Mouse (Mus musculus) brain, embryonic 18.5 days (tissue): ENCODE measurements around the gene Nlgn2.

Source experiments
- DNase-seq: peaks from one replicate; pipeline ENCODE4 v3.0.0-alpha.2; 2012; ENCODE audit warnings: low read depth, low spot score

Nlgn2 gene

DNA sequence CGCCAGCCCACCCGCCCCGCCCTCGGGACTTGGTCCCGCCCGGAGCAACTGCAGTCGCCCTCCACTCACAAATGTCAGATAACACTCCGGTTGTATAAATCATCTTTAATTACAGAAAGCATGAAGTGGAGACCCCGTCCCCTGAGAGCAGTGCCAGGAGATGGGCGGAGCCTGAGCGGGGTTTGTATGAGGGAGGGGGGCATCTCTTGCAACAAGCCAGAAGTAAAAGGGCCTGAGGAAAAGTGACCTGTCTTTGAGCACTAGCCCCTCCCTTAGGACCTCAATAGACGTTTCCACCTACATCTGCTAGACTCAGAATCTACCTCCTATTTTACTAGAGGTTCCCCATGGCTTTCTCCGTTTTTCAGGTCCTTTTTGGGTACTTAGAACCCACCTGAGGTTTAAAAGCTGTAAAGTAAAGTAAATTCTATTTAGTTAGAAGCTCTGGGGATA, 41.6 kb downstream of the Nlgn2 start:
- DNase-seq: no peak

DNA sequence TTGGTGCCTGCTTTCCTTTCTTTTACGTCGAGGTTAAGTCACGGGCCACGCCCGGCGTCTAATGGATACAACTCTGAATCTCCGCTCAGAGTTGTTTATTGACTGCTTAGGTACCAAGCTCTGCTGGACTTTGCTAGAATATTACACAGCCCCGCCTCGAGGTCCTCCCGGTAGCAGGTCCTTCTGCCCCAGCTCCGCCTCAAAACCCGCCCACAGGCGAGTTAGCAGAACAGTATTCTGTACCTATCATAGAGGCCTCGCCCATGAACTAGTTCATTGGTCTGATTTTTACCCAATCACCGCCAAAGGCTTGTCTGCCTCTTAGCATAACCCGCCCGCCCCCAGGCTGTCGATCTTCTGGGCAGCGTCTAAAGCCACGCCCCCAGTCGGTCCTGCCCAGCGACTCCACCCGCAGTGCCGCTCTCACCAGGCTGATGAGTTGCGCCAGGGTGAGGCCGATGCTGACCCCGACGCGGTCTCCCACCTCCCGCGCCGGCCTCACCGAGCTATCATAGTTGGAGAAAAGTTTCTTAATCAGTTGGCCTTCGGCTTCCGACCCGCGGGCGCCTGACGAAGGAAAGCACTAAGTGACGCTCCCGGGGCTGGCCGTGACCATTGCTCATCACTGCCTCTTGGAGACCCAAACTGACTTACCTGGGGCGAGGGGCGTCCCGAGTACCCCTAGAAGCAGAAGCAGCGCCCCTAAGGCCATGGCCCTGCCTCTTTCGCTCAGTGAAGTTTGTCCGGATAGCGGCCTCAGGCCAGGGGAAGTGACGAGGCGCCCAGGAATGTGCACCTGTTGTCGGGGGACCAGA, 42.2 kb downstream of the Nlgn2 start, which contains the start of gene Chrnb1:
Gene Chrnb1 (minus strand): TSS at position 776 of the 815 bp plus-strand sequence.
- DNase-seq: peak; percentile 82

DNA sequence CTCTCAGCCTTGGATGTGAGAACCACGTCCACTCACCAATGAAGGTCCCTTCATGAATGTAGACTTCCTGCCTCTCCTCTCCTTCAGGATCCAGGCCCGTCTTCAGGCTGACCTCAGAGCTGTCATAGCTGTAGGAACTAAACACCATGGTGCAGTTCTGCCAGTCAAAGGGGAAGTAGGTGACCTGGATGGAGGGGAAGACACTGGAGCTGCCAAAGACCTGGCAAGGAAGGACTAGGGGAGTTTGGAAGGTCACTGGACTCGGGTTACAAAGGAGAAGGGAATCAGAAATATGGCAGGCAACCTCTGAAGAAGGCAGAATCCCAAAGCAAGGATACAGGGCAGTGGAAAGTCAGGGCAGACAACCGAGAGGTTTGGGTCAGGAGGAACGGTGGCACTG, 44.2 kb downstream of the Nlgn2 start:
- DNase-seq: no peak

DNA sequence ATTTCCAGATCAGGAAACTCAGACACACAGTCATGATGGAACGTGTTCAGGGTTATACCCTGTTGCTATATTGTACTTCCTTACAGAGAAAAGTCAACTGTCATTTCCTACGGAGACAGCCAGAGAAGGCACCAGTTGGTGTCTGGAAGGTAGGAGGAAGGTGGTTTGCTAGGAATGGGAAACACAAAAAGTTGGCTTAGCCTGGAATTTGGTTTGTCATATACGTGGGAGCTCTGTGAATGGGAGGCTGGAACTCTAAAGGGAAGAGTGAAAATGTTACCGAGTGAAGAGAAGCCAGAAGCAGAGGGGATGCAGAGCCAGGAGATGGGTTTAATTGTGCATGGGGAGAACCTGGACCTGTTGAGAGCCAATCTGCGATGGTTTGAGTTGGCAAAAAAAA, 46.2 kb downstream of the Nlgn2 start:
- no peak for DNase-seq

DNA sequence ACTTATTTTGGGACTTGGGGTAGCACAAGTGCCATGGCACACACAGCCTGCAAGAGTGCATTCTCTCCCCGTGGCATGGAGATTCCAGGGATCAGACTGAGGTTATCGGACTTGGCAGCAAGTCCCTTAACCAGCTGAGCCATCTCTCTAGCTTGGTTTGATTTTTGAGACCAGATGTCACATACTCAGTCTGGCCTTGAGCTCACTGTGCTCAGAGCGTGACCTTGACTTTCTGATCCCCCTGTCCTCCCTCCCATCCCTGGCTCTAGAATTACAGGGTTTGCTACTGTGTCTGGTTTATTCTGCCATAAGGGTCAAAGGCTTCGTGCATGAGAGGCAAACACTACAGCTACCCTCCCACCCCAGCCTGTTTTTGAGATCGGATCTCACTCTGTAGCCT, 48.2 kb downstream of the Nlgn2 start:
- DNase-seq: no peak

DNA sequence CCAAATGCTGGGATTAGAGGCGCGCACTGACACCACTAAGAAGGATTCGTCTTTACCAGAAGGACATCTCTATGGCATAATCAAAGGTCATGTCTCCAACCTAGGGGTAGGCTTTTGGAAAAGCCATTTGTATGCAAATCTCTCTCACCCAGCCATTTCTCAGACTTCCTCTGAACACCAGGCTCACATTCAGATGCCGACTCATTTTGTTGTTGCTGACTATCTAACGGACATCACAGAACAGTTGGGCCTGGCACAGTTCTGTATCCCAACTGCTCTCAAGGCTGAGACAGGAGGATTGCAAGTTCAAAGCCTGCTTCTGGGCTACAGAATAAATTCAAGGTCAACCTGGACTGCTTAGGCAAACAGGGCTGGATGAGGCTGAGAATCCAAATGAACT, 50.3 kb downstream of the Nlgn2 start:
- DNase-seq: no peak

DNA sequence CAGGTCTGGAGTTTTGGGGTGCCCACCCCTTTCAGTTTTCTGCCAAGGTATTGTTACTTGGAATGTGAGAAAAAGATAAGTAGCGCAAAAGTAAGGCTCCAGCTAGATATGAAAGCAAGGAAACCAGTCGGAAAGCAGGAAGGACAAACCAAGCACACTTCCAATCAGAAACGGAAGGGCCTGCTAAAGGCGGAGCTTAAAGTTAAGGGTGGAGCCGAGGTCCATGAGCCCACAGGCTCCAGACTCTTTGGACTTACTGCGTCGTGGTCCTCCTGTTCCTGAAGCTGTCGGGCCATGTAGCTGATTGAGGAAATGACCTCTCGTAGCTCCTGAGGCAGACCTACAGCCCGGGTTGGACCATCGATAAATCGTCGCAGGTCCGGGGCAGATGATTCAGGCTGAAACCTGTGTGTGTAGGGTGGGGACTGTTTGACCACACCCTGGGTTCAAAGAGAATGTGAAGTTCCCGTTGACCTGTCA, 52.8 kb downstream of the Nlgn2 start:
- no peak for DNase-seq

DNA sequence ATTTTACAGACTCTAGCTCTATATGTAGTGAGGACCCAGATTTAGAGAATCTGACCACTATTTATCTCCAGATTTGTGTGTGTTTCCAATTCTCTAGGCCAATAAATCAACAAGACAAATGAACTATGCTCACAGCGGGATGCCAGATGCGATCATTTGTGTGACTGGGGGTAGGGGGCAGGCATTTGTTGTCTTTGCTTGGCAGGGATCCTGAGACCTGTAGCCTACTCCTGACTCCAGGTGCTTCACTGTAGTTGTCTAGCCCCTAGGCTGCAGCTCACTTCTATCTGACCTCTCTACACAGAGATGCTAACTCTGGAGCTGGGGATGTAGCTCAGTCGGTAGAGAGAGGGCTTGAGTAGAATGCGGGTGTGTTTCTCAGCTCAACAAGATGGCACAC, 55.8 kb downstream of the Nlgn2 start:
- DNase-seq: no peak

DNA sequence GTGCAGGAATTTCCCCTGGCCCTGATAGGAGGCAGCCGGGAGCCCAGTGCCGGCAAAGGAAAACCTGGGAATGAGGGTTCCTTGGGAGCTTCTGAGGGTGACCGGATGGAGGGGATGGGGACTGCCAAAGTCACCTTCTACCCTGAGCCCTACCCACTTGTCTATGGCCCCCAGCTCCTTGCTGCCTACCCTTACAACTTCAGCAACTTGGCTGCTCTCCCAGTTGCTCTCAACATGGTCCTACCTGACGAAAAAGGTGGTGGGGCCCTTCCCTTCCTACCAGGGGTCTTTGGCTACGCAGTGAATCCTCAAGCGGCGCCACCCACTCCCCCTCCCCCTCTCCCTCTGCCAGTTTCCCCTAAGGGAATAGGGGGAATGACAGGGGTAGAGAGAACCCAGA, 58.6 kb downstream of the Nlgn2 start:
- no peak for DNase-seq

DNA sequence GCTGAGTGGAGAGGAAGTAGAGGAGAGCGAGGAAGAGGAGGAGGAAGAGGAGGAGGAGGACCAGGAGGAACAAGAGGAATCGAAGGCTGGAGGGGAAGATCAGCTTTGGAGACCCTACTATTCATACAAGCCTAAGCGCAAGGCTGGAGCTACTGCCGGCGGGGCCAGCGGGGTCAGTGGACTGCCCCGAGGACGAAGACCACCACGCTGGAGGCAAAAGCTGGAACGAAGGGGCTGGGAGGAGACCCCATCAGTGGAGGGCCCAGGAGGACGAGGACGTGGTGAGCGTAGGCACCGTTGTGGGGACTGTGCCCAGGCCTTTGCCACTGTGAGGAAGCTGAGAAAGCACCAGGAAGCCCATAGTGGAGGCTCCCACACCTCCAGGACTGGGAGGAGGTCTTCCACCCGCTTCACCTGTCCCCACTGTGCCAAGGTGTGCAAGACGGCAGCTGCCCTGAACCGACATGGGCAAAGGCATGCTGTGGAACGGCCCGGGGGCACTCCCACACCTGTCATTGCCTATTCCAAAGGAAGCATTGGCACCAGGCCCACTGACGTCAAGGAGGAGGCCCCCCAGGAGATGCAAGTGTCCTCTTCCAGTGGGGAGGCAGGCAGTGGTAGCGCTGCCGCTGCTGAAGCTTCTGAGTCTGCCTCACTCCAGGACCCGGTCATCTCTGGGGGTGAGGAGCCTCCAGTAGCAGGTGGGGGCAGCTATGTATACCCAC, 59.2 kb downstream of the Nlgn2 start:
- no peak for DNase-seq

DNA sequence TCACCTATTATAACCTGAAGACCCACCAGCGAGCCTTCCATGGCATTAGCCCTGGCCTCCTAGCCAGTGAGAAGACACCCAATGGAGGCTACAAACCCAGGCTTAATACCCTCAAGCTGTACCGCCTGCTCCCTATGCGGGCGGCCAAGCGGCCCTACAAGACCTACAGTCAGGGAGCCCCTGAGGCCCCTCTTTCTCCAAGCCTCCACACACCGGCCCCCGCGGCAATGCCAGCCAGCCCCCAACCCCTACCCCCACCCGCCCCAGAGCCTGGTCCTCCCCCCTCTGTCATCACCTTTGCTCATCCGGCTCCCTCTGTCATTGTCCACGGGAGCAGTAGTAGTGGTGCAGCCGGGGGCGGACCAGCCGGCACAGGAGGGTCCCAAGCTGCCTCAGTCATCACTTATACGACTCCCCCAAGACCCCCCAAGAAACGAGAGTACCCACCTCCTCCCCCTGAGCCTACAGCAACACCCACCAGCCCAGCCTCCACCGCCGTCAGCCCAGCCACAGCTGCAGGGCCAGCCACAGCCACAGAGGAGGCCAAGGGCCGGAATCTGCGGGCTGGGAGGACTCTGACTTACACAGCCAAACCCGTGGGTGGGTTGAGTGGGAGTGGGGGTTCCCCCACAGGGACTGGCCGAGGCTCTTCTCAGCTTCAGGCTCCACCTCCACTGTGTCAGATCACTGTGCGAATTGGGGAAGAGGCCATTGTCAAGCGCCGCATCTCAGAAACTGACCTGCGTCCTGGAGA, 59.9 kb downstream of the Nlgn2 start:
- DNase-seq: no peak

DNA sequence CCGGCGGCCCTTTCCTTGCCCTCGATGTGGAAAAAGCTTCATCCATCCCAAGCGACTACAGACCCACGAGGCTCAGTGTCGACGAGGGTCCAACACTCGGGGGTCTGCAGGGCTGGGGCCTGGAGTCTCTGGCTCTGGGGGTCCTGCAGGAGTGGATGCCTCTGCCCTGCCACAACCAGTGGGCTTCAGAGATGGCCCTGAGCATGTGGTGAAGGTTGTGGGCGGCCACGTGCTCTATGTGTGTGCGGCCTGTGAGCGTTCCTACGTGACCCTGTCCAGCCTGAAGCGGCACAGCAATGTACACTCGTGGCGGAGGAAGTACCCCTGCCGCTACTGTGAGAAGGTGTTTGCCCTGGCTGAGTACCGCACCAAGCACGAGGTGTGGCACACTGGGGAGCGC, 61.1 kb downstream of the Nlgn2 start:
- DNase-seq: no peak

DNA sequence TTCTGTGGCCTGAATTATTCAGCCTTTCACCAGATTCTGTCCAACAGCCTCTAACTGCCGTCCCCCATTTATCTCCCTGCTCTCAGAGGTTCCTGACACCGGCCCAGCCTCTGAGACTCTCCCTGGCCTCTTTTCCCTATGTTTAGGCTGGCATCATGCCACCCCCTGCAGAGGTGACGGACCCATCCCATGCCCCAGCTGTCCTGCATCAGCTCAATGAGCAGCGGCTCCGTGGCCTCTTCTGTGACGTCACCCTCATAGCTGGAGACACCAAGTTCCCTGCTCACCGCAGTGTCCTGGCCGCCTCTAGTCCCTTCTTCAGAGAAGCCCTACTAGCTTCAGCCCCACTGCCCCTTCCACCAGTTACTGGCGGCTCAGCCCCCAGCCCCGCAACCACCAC, 61.9 kb downstream of the Nlgn2 start:
- DNase-seq: no peak

DNA sequence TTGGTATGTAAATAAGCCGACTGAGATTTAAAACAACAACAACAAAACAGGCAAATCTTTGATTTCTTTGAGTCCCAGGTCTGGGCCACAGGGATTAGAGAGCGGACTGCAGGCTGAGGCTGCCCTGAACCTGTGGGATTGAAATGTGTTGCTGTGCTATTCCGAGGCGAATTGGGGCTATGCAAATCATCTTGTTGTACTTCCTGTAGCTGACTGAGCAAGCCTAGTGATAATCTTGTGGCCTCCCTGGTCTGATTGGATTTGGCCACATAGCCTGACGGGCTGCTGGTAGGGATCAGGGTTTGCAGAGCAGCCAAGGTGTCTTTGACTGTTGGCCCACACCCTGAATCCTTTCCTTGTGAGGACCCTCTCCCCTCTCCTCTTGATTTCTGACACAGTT, 62.6 kb downstream of the Nlgn2 start:
- no peak for DNase-seq
